Mouse (Mus musculus): Measurements from ENCODE around the gene Dnajb14. TPM values are rescaled to one million over a fixed set of nuclear protein-coding genes. Genes with fewer than 3 reads are reported as not detected.
"Not testable (repeated sequence)": the region's sequence is repeated elsewhere in the genome, so short reads cannot be mapped to it uniquely, and the experiment has no call there.

Gene Dnajb14
- polyA plus RNA-seq, 1 experiment from 2014 or later, result 12.9 TPM

GRCm38 (mm10) chr3:137961736-137962385 lies 94.4 kb downstream of the Dnajb14 start:
- no peaks in the 10 kb centered on the region for H3K27me3 ChIP-seq
- H3K9me3 ChIP-seq, result no peaks in the 10 kb centered on the region
- no peak overlapping the region for H3K27ac ChIP-seq (replicated peaks)
- H3K36me3 ChIP-seq, result no peaks in the 10 kb centered on the region
- no peaks in the 10 kb centered on the region for H3K4me1 ChIP-seq
- 70% methylated on average over 8 of the region's 8 CpGs for WGBS
- H3K4me2 ChIP-seq (replicated peaks), result no peak overlapping the region
- no peak for ATAC-seq (replicated peaks)
- no peak overlapping the region for H3K4me3 ChIP-seq
- H3K9ac ChIP-seq (replicated peaks), result no peak overlapping the region

- no peaks in the 10 kb centered on the region for H3K4me1 ChIP-seq
- H3K27me3 ChIP-seq, result no peaks in the 10 kb centered on the region
- H3K27ac ChIP-seq (replicated peaks), result no peak overlapping the region
- H3K4me2 ChIP-seq (replicated peaks), result no peak overlapping the region
- H3K9me3 ChIP-seq, result no peaks in the 10 kb centered on the region
- H3K9ac ChIP-seq (replicated peaks), result no peak overlapping the region
- 70% methylated on average over 8 of the region's 8 CpGs for WGBS
- H3K36me3 ChIP-seq, result no peaks in the 10 kb centered on the region
- H3K4me3 ChIP-seq, result no peak overlapping the region
- no peak for ATAC-seq (replicated peaks)
Observed at GRCm38 (mm10) chr3:137963508-137963907, 96.0 kb downstream of the Dnajb14 start.

- ATAC-seq (replicated peaks); H3K27ac ChIP-seq (replicated peaks); H3K4me1 ChIP-seq; H3K9me3 ChIP-seq; H3K4me2 ChIP-seq (replicated peaks); H3K9ac ChIP-seq (replicated peaks); H3K27me3 ChIP-seq; H3K36me3 ChIP-seq; H3K4me3 ChIP-seq: not testable (repeated sequence)
- 65% methylated on average over 1 of the region's 1 CpGs for WGBS
Observed at GRCm38 (mm10) chr3:137964014-137964413, 96.5 kb downstream of the Dnajb14 start.

Other genes with a start within 250 kb of the Dnajb14 start
- gene Ddit4l, start 246.1 kb upstream of the Dnajb14 start, polyA plus RNA-seq (2015; fragmentation: Nextera tagmentation; extraction: Ambion mirVana), result 8.2 and 9.1 TPM in 2 replicates
- not detected in 2 replicates for gene Gm21962, start 196.2 kb upstream of the Dnajb14 start, polyA plus RNA-seq (2015; fragmentation: Nextera tagmentation; extraction: Ambion mirVana)
- 1,422 and 1,532 TPM in 2 replicates for gene H2afz, start 3.2 kb upstream of the Dnajb14 start, polyA plus RNA-seq (2015; fragmentation: Nextera tagmentation; extraction: Ambion mirVana)
- 136 and 138 TPM in 2 replicates for gene Lamtor3, start 50.8 kb downstream of the Dnajb14 start, polyA plus RNA-seq (2015; fragmentation: Nextera tagmentation; extraction: Ambion mirVana)
- gene Dapp1, start 113.9 kb downstream of the Dnajb14 start, polyA plus RNA-seq (2015; fragmentation: Nextera tagmentation; extraction: Ambion mirVana), result 3.7 and 4.3 TPM in 2 replicates
- 0.14 and 0.22 TPM in 2 replicates for gene 1110002E22Rik, start 197.4 kb downstream of the Dnajb14 start, polyA plus RNA-seq (2015; fragmentation: Nextera tagmentation; extraction: Ambion mirVana)
- gene Gm5105, start 199.7 kb downstream of the Dnajb14 start, polyA plus RNA-seq (2015; fragmentation: Nextera tagmentation; extraction: Ambion mirVana), result 0.15 TPM in 1 of 2 replicates, not detected in the other